ENCODE assay signal across 16 mouse cellular contexts in the genomic region with DNA sequence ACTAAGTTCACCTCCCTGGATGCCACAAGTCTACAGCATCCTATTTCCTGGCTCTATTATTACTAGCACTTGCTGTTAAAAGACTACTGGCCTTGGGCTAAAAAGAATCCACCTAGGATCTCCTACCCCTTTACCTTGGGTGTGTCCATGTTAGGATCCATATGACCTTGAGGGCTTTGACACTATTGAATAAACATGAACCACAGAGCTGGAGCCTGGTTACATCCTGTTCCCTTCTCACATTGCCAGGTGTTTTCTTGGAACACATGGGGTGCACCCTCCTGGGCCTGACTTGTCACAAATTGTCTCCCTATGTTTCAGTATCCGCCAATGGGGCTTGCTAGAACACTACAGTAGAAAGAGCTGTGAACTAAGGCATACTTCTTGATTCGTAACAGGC. TPM values are rescaled to one million over a fixed set of nuclear protein-coding genes. Genes with fewer than 3 reads are reported as not detected.
"Had no signal": no experiment of that assay in that cellular context is flagged by ENCODE, and none has a peak within 500 bp of the region (broad histone marks: within the 10 kb centered on the region; RNA-seq: fewer than 3 reads in every experiment).

No protein-coding gene starts in this region.

- DNase-seq: lung, adult 18-20 months; lung, embryonic 14.5 days; lung, postnatal 14 days; lung, postnatal 4 days; midbrain, embryonic 14.5 days; right cerebral cortex, postnatal 14 days; spleen, adult 18-20 months; thymus, adult 18-20 months; thymus, postnatal 14 days; thymus, postnatal 36 days had no signal

- H3K4me3 ChIP-seq: midbrain, embryonic 10.5 days; midbrain, embryonic 12.5 days; myocyte; neural tube, embryonic 13.5 days; neural tube, embryonic 15.5 days had no signal

- H3K27ac ChIP-seq: midbrain, embryonic 10.5 days; midbrain, embryonic 12.5 days; neural tube, embryonic 13.5 days; neural tube, embryonic 15.5 days had no signal

RNA-seq across cellular contexts. Expression of a gene that starts 34.3 kb away (rescaled TPM):
- total RNA-seq: megakaryocyte, adult 5-6 weeks had no signal
- polyA plus RNA-seq: myocyte had no signal
